Mouse (Mus musculus) CD8-positive naive resting alpha-beta T cell, adult 57 days (primary cell): Measurements from ENCODE around the gene Gemin8. TPM values are rescaled to one million over a fixed set of nuclear protein-coding genes. Genes with fewer than 3 reads are reported as not detected.

Source experiments
- total RNA-seq: library from RNA; stranded (reverse); gene quantifications from one replicate; pipeline ENCODE4 v1.2.4, GENCODE M21; 2023

Gene Gemin8
- 4.4 TPM for total RNA-seq

GRCm38 (mm10) chrX:166169892-166170799 lies at the start of gene Gemin8:
TSS of gene Gemin8 (plus strand) at chrX:166170454.

GRCm38 (mm10) chrX:166238831-166239460 lies 68.7 kb downstream of the Gemin8 start, which contains the start of gene Gpm6b:
TSS of gene Gpm6b (plus strand) at chrX:166238911.

Other genes starting within 250 kb of the Gemin8 start
- gene Gpm6b, start 68.5 kb downstream of the Gemin8 start, total RNA-seq: 0.21 TPM